Mouse (Mus musculus): ENCODE data around the gene Sema7a.

DNA sequence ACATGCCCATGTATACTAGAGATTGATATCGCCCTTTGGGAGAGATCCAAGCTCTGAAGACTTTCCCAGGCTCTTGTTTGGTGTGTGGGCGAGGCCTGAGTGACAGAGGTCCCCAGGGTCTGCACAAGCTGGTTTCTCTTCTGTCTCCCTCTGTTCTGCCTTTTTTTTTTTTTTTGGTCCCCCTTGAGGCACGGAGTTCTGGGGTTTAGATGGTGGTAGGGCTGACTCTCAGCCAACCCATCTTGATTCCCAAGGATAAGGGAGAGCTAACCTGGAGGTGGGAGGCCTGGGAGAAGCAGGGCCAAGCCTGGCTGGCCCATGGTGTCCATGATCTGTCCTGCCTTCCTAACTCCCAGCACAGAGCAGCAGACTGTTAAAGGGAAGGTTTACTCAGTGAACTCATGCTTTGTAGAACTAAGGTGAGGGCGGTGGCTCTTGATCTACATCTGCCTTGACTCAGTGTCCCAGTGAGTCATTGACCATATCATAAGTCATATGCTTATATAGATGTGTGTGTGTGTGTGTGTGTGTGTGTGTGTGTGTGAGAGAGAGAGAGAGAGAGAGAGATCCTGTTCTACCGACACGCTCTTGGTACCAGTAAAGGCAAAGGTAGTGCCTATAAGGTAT is 33.6 kb downstream of the Sema7a start:
- TF ChIP-seq POLR2A (IDR thresholded peaks at IDR 0.05; ENCODE audit: extremely low read depth, insufficient read depth, low read length) (no peak), CTCF (IDR thresholded peaks at IDR 0.05; ENCODE audit: extremely low read depth, insufficient read depth, low read length) (no peak)
